Mouse (Mus musculus): ENCODE data around the gene Awat2. TPM values are rescaled to one million over a fixed set of nuclear protein-coding genes. Genes with fewer than 3 reads are reported as not detected.

The Awat2 gene
- polyA plus RNA-seq (2012; rRNA removed) = 0.11 and 0.32 TPM in 2 replicates

DNA sequence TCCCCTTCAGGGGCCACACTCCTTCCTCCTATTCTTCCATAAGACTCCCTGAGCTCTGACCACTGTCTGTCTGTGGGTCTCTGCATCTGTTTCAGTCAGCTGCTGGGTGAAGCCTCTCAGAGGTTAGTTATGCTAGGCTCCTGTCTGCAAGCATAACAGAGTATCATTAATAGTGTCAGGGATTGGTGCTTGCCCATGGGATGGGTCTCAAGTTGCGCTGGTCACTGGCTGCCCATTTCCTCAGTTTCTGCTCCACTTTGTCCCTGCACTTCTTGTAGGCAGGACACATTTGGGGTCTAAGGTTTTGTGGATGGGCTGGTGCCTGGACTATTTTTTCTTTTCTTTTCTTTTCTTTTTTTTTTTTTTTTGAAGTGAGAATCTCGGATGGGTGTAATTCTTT is at the start of gene Awat2:
Gene Awat2, minus strand, starts transcription at position 101 of the 400 bp plus-strand sequence.

DNA sequence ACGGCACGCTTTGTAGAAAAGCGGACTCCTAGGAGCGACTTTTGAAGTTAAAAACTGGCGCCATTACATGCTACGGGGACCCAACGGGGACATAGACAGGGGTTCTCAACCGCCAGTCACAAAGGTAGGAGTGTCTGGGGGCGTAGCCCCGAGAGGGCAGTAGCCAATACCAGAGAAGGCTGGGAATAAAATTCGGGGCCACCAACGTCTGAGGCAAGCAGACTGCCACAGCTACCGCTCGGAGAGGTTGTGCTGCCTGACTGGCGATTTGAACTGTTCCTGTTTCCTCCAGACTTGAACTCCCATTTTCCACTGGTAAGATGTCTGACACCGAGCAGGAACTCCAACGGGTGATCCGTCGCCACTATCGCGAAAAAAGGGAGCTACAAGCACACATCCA is 13.8 kb downstream of the Awat2 start, which contains the start of gene Otud6a:
Gene Otud6a, plus strand, starts transcription at position 321 of the 400 bp plus-strand sequence.

Other genes starting within 250 kb of the Awat2 start
- not detected in 2 replicates for gene Otud6a, start 13.7 kb downstream of the Awat2 start, polyA plus RNA-seq (2012; rRNA removed)
- gene Igbp1, start 51.6 kb upstream of the Awat2 start, polyA plus RNA-seq (2012; rRNA removed) = 2.8 and 3.6 TPM in 2 replicates
- gene Dgat2l6, start 82.1 kb upstream of the Awat2 start, polyA plus RNA-seq (2012; rRNA removed) = not detected in 2 replicates
- gene Awat1, start 129.5 kb upstream of the Awat2 start, polyA plus RNA-seq (2012; rRNA removed) = not detected in 2 replicates
- 0.63 and 0.75 TPM in 2 replicates for gene P2ry4, start 152.2 kb upstream of the Awat2 start, polyA plus RNA-seq (2012; rRNA removed)
- gene Arr3, start 162.8 kb upstream of the Awat2 start, polyA plus RNA-seq (2012; rRNA removed) = not detected in 2 replicates
- gene Kif4, start 183.0 kb upstream of the Awat2 start, polyA plus RNA-seq (2012; rRNA removed) = 0.10 and 0.36 TPM in 2 replicates
- 3.5 and 5.2 TPM in 2 replicates for gene Pdzd11, start 183.9 kb upstream of the Awat2 start, polyA plus RNA-seq (2012; rRNA removed)